Mouse (Mus musculus) liver, embryonic 15.5 days (tissue): ENCODE data around the gene Eif4g2. TPM values are rescaled to one million over a fixed set of nuclear protein-coding genes. Genes with fewer than 3 reads are reported as not detected.

Experiments used
- ATAC-seq: fragments of 200-750 bp; cut with Nextera tagmentation; 2 replicates; pipeline ENCODE4 v1.8.0; 2017; ENCODE audit warnings: moderate number of reproducible peaks, mild to moderate bottlenecking, moderate library complexity; ENCODE audit not compliant: insufficient read depth
- H3K27ac ChIP-seq: fragments of 300-500 bp; sonication (generic); replicated peaks from 2 replicates; pipeline ENCODE4 v1.5.1; 2015; ENCODE audit warnings: mild to moderate bottlenecking, inconsistent platforms
- H3K27me3 ChIP-seq: fragments of 300-500 bp; sonication (generic); 2 replicates; pipeline ENCODE4 v1.6.1; 2015; ENCODE audit warnings: mild to moderate bottlenecking, inconsistent platforms
- H3K36me3 ChIP-seq: fragments of 300-500 bp; sonication (generic); replicated peaks from 2 replicates; pipeline ENCODE4 v1.6.1; 2015; ENCODE audit warnings: moderate library complexity, mild to moderate bottlenecking, inconsistent platforms
- H3K4me1 ChIP-seq: fragments of 300-500 bp; sonication (generic); replicated peaks from 2 replicates; pipeline ENCODE4 v1.6.1; 2015; ENCODE audit warnings: inconsistent platforms
- H3K4me2 ChIP-seq: fragments of 300-500 bp; sonication (generic); 2 replicates; pipeline ENCODE4 v1.6.1; 2015; ENCODE audit warnings: moderate library complexity, mild to moderate bottlenecking, inconsistent platforms
- H3K4me3 ChIP-seq: fragments of 300-500 bp; sonication (generic); replicated peaks from 2 replicates; pipeline ENCODE4 v1.5.1; 2015; ENCODE audit warnings: mild to moderate bottlenecking, inconsistent platforms
- H3K9ac ChIP-seq: fragments of 300-500 bp; sonication (generic); 2 replicates; pipeline ENCODE4 v1.6.1; 2015; ENCODE audit warnings: moderate library complexity, mild to moderate bottlenecking, inconsistent platforms
- H3K9me3 ChIP-seq: fragments of 300-500 bp; sonication (generic); replicated peaks from 2 replicates; pipeline ENCODE4 v1.6.1; 2016; ENCODE audit warnings: inconsistent platforms
- WGBS: fragments of 180-500 bp; shearing (Covaris S2); methylation state at CpG from one replicate; pipeline ENCODE4 v1.1.7; 2015; ENCODE audit warnings: mixed read lengths; ENCODE audit not compliant: insufficient replicate concordance; 5-methylcytosine and 5-hydroxymethylcytosine counted together
- polyA plus RNA-seq: library from polyadenylated mRNA; unstranded; fragments of >200 nt; fragmentation: Nextera tagmentation; extraction: Ambion mirVana; gene quantifications from 2 replicates; pipeline ENCODE4 v1.2.1, GENCODE M21; 2015

Gene Eif4g2
- polyA plus RNA-seq, 1 experiment from 2014 or later: 346 TPM

DNA sequence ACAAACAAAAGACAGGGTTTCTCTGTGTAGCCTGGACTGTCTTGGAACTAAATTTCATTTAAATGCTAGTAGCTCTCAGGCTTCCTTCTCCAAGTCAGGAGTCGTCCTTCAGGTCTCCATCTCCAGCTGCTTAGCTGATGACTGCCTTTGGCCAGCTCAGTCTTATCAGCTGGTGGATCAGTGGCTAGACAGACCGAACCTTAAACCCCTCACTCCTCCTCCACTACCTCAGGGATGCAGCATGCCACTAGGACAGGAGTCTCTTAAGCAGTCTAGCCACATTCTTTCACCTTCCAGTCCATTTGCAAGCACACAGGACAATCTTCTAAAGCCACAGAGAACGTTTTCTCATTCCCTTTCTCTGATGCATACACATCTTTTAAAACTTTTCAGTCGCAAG, 57.9 kb downstream of the Eif4g2 start:
- H3K27ac ChIP-seq: peak overlapping the region; percentile 71
- no peaks in the 10 kb centered on the region for H3K27me3 ChIP-seq
- H3K4me2 ChIP-seq: peak overlapping the region; percentile 42; the same call in 1 of the 2 replicates
- H3K4me3 ChIP-seq: no peak overlapping the region
- H3K4me1 ChIP-seq: peaks cover 27% of the 10 kb centered on the region
- no peaks in the 10 kb centered on the region for H3K9me3 ChIP-seq
- ATAC-seq: no peak
- WGBS: 43% methylated on average over 4 of the region's 4 CpGs
- no peaks in the 10 kb centered on the region for H3K36me3 ChIP-seq
- no peak overlapping the region for H3K9ac ChIP-seq

GRCm38 (mm10) chr7:111024068-111024594, 58.7 kb downstream of the Eif4g2 start:
- ATAC-seq: peak; percentile 37

GRCm38 (mm10) chr7:111020814-111021213, 62.0 kb downstream of the Eif4g2 start:
- Histone ChIP-seq H3K4me1 (peaks cover 16% of the 10 kb centered on the region; the same call in 1 of the 2 replicates), H3K4me2 (no peak overlapping the region), H3K4me3 (no peak overlapping the region), H3K27ac (no peak overlapping the region), H3K27me3 (0 out of 2 replicates have a peak, but pooled peaks cover 4% of the 10 kb centered on the region), H3K36me3 (no peaks in the 10 kb centered on the region), H3K9me3 (no peaks in the 10 kb centered on the region), H3K9ac (no peak overlapping the region)
- WGBS: 68% methylated on average over 4 of the region's 4 CpGs
- ATAC-seq: no peak

More at GRCm38 (mm10) chr7:111024068-111024594, 58.7 kb downstream of the Eif4g2 start:
- Histone ChIP-seq H3K27me3 (no peaks in the 10 kb centered on the region), H3K9ac (no peak overlapping the region), H3K4me2 (peak overlapping the region; percentile 42), H3K9me3 (no peaks in the 10 kb centered on the region), H3K4me1 (peaks cover 25% of the 10 kb centered on the region), H3K27ac (peak overlapping the region; percentile 71), H3K4me3 (no peak overlapping the region), H3K36me3 (no peaks in the 10 kb centered on the region)
- WGBS: 41% methylated on average over 8 of the region's 8 CpGs

Other genes with a start within 250 kb of the Eif4g2 start
- gene Rnf141, start 238.6 kb downstream of the Eif4g2 start, polyA plus RNA-seq: 24.7 and 29.0 TPM in 2 replicates
- 23.8 and 24.1 TPM in 2 replicates for gene Lyve1, start 219.8 kb downstream of the Eif4g2 start, polyA plus RNA-seq
- 4.0 and 4.3 TPM in 2 replicates for gene Mrvi1, start 100.6 kb downstream of the Eif4g2 start, polyA plus RNA-seq
- gene Ctr9, start 54.1 kb downstream of the Eif4g2 start, polyA plus RNA-seq: 21.8 and 22.3 TPM in 2 replicates